Comparison of ENCODE assay signal across 15 mouse cellular contexts in the genomic region with DNA sequence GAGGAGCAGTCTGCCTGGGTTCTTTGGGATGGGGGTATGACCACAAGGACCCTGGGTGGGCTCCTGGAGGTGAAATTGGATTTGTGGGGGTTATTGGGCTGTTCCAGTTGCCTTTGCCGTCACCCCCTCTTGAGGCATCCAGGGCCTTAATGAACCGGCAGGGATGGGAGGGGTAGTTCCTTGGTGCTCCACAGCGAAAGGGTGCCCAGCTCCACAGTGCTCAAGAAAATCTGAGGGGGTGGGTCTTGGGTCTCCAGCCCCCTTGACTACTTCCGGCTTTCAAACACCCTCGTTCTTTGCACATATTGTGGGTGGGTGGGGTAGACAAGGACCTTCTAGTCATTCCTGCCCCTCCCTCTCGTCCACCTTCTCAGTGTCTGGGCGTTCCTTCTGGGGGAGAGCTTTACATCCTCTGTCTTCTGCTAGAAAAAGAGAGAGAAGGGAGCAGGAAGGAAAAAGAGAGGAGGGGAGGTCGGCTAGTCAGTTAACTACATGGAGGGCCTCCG. TPM values are rescaled to one million over a fixed set of nuclear protein-coding genes. Genes with fewer than 3 reads are reported as not detected.
DNase-seq lines count a peak whose midpoint lies in the region; ATAC-seq and TF ChIP-seq lines count a peak whose summit lies in the region.
"Had no signal": no experiment of that assay in that cellular context is flagged by ENCODE, and none has a peak within 500 bp of the region (broad histone marks: within the 10 kb centered on the region; RNA-seq: fewer than 3 reads in every experiment).

No protein-coding gene starts in this region.

- H3K9ac ChIP-seq in neural tube, embryonic 11.5 days (ENCODE audit: low read length): no peak overlapping the region
- peak overlapping the region; percentile 82 for H3K9ac ChIP-seq in forebrain, postnatal 0 days
- peak overlapping the region; percentile 90 for H3K9ac ChIP-seq in midbrain, embryonic 12.5 days (replicated peaks)
- H3K9ac ChIP-seq: embryonic facial prominence, embryonic 15.5 days; kidney, embryonic 15.5 days; limb, embryonic 13.5 days had no signal

- no peak for ATAC-seq in neural tube, embryonic 11.5 days (ENCODE audit: insufficient read depth, low FRiP score, low TSS enrichment)
- no peak for ATAC-seq in forebrain, postnatal 0 days
- no peak for ATAC-seq in midbrain, embryonic 12.5 days (ENCODE audit: low FRiP score, low read depth)
- ATAC-seq in monocyte, adult 5-6 weeks (replicated peaks; ENCODE audit: insufficient number of reproducible peaks, low FRiP score, low TSS enrichment, poor library complexity, severe bottlenecking): no peak
- ATAC-seq: activated CD4-positive, CD25-positive, alpha-beta regulatory T cell, adult 4 months had no signal

- no peak for DNase-seq in neural tube, embryonic 11.5 days (ENCODE audit: low spot score)
- no peak for DNase-seq in neural tube, embryonic 10.5 days (ENCODE audit: extremely low spot score, low spot score)
- DNase-seq in forebrain, postnatal 0 days: no peak
- no peak for DNase-seq in kidney, adult 18-20 months
- DNase-seq in adrenal gland, adult 18-20 months (ENCODE audit: low spot score in 2 of 2): no peak
- DNase-seq: lung, adult 18-20 months had no signal

- H3K4me2 ChIP-seq in neural tube, embryonic 11.5 days (ENCODE audit: low read depth): peak overlapping the region; percentile 71
- peak overlapping the region; percentile 76 for H3K4me2 ChIP-seq in forebrain, postnatal 0 days (ENCODE audit: low read depth)
- H3K4me2 ChIP-seq in midbrain, embryonic 12.5 days (replicated peaks): peak overlapping the region; percentile 87
- H3K4me2 ChIP-seq: heart, embryonic 11.5 days; kidney, embryonic 15.5 days had no signal

- no peaks in the 10 kb centered on the region for H3K9me3 ChIP-seq in neural tube, embryonic 11.5 days (ENCODE audit: control insufficient read depth, low read length)
- no peaks in the 10 kb centered on the region for H3K9me3 ChIP-seq in forebrain, postnatal 0 days (ENCODE audit: low read length)
- H3K9me3 ChIP-seq in midbrain, embryonic 12.5 days: no peaks in the 10 kb centered on the region
- H3K9me3 ChIP-seq: embryonic facial prominence, embryonic 15.5 days; kidney, embryonic 15.5 days; limb, embryonic 13.5 days; megakaryocyte, embryonic 14.5 days had no signal

- peaks cover 25% of the 10 kb centered on the region for H3K4me1 ChIP-seq in neural tube, embryonic 11.5 days (ENCODE audit: control insufficient read depth, insufficient read depth, low read length)
- H3K4me1 ChIP-seq in forebrain, postnatal 0 days (ENCODE audit: insufficient read depth): peaks cover 59% of the 10 kb centered on the region
- peaks cover 87% of the 10 kb centered on the region for H3K4me1 ChIP-seq in midbrain, embryonic 12.5 days

- H3K27me3 ChIP-seq in neural tube, embryonic 11.5 days (ENCODE audit: control insufficient read depth, insufficient read depth, low read length): peaks cover 21% of the 10 kb centered on the region
- H3K27me3 ChIP-seq in forebrain, postnatal 0 days (ENCODE audit: insufficient read depth, low read length): no peaks in the 10 kb centered on the region
- H3K27me3 ChIP-seq in midbrain, embryonic 12.5 days: peaks cover 58% of the 10 kb centered on the region

- WGBS in neural tube, embryonic 11.5 days: 57% methylated on average over 9 of the region's 9 CpGs
- 29% methylated on average over 9 of the region's 9 CpGs for WGBS in forebrain, postnatal 0 days
- 58% methylated on average over 9 of the region's 9 CpGs for WGBS in midbrain, embryonic 12.5 days

- no peak for TF ChIP-seq CTCF in forebrain, postnatal 0 days (IDR thresholded peaks at IDR 0.05; ENCODE audit: low read depth)

- peak overlapping the region; percentile 45 for H3K4me3 ChIP-seq in neural tube, embryonic 11.5 days (ENCODE audit: low read depth, low read length)
- peak overlapping the region; percentile 72 for H3K4me3 ChIP-seq in forebrain, postnatal 0 days (ENCODE audit: low read depth, low read length)
- peak overlapping the region; percentile 70 for H3K4me3 ChIP-seq in midbrain, embryonic 12.5 days
- H3K4me3 ChIP-seq: embryonic facial prominence, embryonic 15.5 days; kidney, embryonic 15.5 days; megakaryocyte, embryonic 14.5 days had no signal

- H3K27ac ChIP-seq in neural tube, embryonic 11.5 days (ENCODE audit: low read depth, low read length): no peak overlapping the region
- H3K27ac ChIP-seq in forebrain, postnatal 0 days (ENCODE audit: low read depth, low read length): peak overlapping the region; percentile 97
- H3K27ac ChIP-seq in midbrain, embryonic 12.5 days (replicated peaks): peak overlapping the region; percentile 87; the same call in 1 of the 2 replicates
- H3K27ac ChIP-seq: embryonic facial prominence, embryonic 15.5 days; kidney, embryonic 15.5 days; limb, embryonic 13.5 days; stomach, postnatal 0 days had no signal

- no peaks in the 10 kb centered on the region for H3K36me3 ChIP-seq in neural tube, embryonic 11.5 days (ENCODE audit: control insufficient read depth, insufficient read depth, low read length)
- H3K36me3 ChIP-seq in forebrain, postnatal 0 days (ENCODE audit: insufficient read depth): no peaks in the 10 kb centered on the region; the same call in 1 of the 2 replicates
- no peaks in the 10 kb centered on the region for H3K36me3 ChIP-seq in midbrain, embryonic 12.5 days
- H3K36me3 ChIP-seq: embryonic facial prominence, embryonic 15.5 days; kidney, embryonic 15.5 days; limb, embryonic 13.5 days had no signal

RNA-seq across cellular contexts. Expression of gene Nrxn2, which starts 1.3 kb away (rescaled TPM):
- 13.4 and 14.5 TPM in 2 replicates for polyA plus RNA-seq in neural tube, embryonic 11.5 days (2014; fragmentation: Nextera tagmentation; extraction: Ambion mirVana)
- 213 and 256 TPM in 2 replicates for total RNA-seq in forebrain, postnatal 0 days (2014; rRNA removed)
- polyA plus RNA-seq in forebrain, postnatal 0 days (2015; fragmentation: Nextera tagmentation; extraction: Ambion mirVana): 45.1 and 49.4 TPM in 2 replicates
- polyA plus RNA-seq in midbrain, embryonic 12.5 days (2016; fragmentation: Nextera tagmentation; extraction: Ambion mirVana): 16.0 and 22.5 TPM in 2 replicates
- total RNA-seq in adrenal gland, adult 18-20 months (2021): 1 to 10 TPM; 6.8 to 7.4 TPM
- total RNA-seq in monocyte, adult 5-6 weeks (2017): not detected in 3 replicates

RNA-seq across cellular contexts. Expression of gene Rasgrp2, which starts 20.7 kb away (rescaled TPM):
- 17.6 and 20.3 TPM in 2 replicates for polyA plus RNA-seq in neural tube, embryonic 11.5 days (2014; fragmentation: Nextera tagmentation; extraction: Ambion mirVana)
- total RNA-seq in forebrain, postnatal 0 days (2014; rRNA removed): 125 and 170 TPM in 2 replicates
- polyA plus RNA-seq in forebrain, postnatal 0 days (2015; fragmentation: Nextera tagmentation; extraction: Ambion mirVana): 130 and 150 TPM in 2 replicates
- polyA plus RNA-seq in midbrain, embryonic 12.5 days (2016; fragmentation: Nextera tagmentation; extraction: Ambion mirVana): 21.5 and 21.6 TPM in 2 replicates
- 10 to 100 TPM; 38.0 to 44.8 TPM for total RNA-seq in adrenal gland, adult 18-20 months (2021)
- 260 to 384 TPM (median 349 TPM) in 3 replicates for total RNA-seq in monocyte, adult 5-6 weeks (2017)

RNA-seq across cellular contexts. Expression of gene Pygm, which starts 35.7 kb away (rescaled TPM):
- polyA plus RNA-seq in neural tube, embryonic 11.5 days (2014; fragmentation: Nextera tagmentation; extraction: Ambion mirVana): 4.4 and 6.0 TPM in 2 replicates
- 6.2 and 8.8 TPM in 2 replicates for total RNA-seq in forebrain, postnatal 0 days (2014; rRNA removed)
- 4.7 and 7.6 TPM in 2 replicates for polyA plus RNA-seq in forebrain, postnatal 0 days (2015; fragmentation: Nextera tagmentation; extraction: Ambion mirVana)
- polyA plus RNA-seq in midbrain, embryonic 12.5 days (2016; fragmentation: Nextera tagmentation; extraction: Ambion mirVana): 2.3 and 2.7 TPM in 2 replicates
- 10 to 100 TPM; 55.0 to 65.0 TPM for total RNA-seq in adrenal gland, adult 18-20 months (2021)
- total RNA-seq in monocyte, adult 5-6 weeks (2017): 4.5 to 17.7 TPM (median 7.7 TPM) in 3 replicates

RNA-seq across cellular contexts. Expression of gene Sf1, which starts 56.4 kb away (rescaled TPM):
- polyA plus RNA-seq in neural tube, embryonic 11.5 days (2014; fragmentation: Nextera tagmentation; extraction: Ambion mirVana): 214 and 224 TPM in 2 replicates
- total RNA-seq in forebrain, postnatal 0 days (2014; rRNA removed): 70.0 and 113 TPM in 2 replicates
- polyA plus RNA-seq in forebrain, postnatal 0 days (2015; fragmentation: Nextera tagmentation; extraction: Ambion mirVana): 89.7 and 102 TPM in 2 replicates
- 193 and 205 TPM in 2 replicates for polyA plus RNA-seq in midbrain, embryonic 12.5 days (2016; fragmentation: Nextera tagmentation; extraction: Ambion mirVana)
- total RNA-seq in adrenal gland, adult 18-20 months (2021): 100 to 1,000 TPM; 233 to 277 TPM
- 222 to 393 TPM (median 317 TPM) in 3 replicates for total RNA-seq in monocyte, adult 5-6 weeks (2017)

Comparison
In these comparisons a context has a peak if more than half of its experiments do, and no peak if none do; other contexts are left out.
1. RNA of gene Nrxn2, which starts 1.3 kb away (total RNA-seq): 213 to 256 TPM in forebrain, postnatal 0 days; 6.8 to 7.4 TPM in adrenal gland, adult 18-20 months and not detected in monocyte, adult 5-6 weeks; every median in the first group is over 10 times any median in the second.
2. Peak in every context shown above with its lines, with median percentiles within 50 percentile points of each other: H3K4me2 ChIP-seq and H3K4me3 ChIP-seq.